Mouse (Mus musculus) erythroblast, embryonic 14.5 days (primary cell): Measurements from ENCODE around the gene Fer1l5. TPM values are rescaled to one million over a fixed set of nuclear protein-coding genes. Genes with fewer than 3 reads are reported as not detected.

Experiments used
- H3K27me3 ChIP-seq: 2 replicates; pipeline ENCODE4 v1.6.1; 2012; ENCODE audit warnings: inconsistent platforms; ENCODE audit not compliant: control insufficient read depth
- H3K36me3 ChIP-seq: 2 replicates; pipeline ENCODE4 v1.6.1; 2012; ENCODE audit warnings: mild to moderate bottlenecking, inconsistent platforms; ENCODE audit not compliant: control insufficient read depth
- H3K4me1 ChIP-seq: 2 replicates; pipeline ENCODE4 v1.6.1; 2012; ENCODE audit warnings: inconsistent platforms; ENCODE audit not compliant: control insufficient read depth
- H3K4me3 ChIP-seq: replicated peaks from 2 replicates; pipeline ENCODE3; 2012; ENCODE audit warnings: moderate library complexity, mild to moderate bottlenecking, inconsistent platforms
- H3K9me3 ChIP-seq: 2 replicates; pipeline ENCODE4 v1.6.1; 2012; ENCODE audit warnings: low read length, inconsistent platforms, mixed read lengths; ENCODE audit not compliant: control insufficient read depth
- GATA1 ChIP-seq: IDR thresholded peaks from 2 replicates; pipeline ENCODE4 v1.6.1; 2012; ENCODE audit warnings: low read length, inconsistent platforms, mixed read lengths
- TAL1 ChIP-seq: IDR thresholded peaks from 3 replicates; pipeline ENCODE4 v1.6.1; 2012; ENCODE audit warnings: low read length, inconsistent platforms, mixed read lengths
- polyA plus RNA-seq: library from polyadenylated mRNA; stranded (reverse); fragments of >175 nt; gene quantifications from 2 replicates; pipeline ENCODE4 v1.2.3, GENCODE M21; 2012

Gene Fer1l5
- polyA plus RNA-seq, result not detected in 2 replicates

DNA sequence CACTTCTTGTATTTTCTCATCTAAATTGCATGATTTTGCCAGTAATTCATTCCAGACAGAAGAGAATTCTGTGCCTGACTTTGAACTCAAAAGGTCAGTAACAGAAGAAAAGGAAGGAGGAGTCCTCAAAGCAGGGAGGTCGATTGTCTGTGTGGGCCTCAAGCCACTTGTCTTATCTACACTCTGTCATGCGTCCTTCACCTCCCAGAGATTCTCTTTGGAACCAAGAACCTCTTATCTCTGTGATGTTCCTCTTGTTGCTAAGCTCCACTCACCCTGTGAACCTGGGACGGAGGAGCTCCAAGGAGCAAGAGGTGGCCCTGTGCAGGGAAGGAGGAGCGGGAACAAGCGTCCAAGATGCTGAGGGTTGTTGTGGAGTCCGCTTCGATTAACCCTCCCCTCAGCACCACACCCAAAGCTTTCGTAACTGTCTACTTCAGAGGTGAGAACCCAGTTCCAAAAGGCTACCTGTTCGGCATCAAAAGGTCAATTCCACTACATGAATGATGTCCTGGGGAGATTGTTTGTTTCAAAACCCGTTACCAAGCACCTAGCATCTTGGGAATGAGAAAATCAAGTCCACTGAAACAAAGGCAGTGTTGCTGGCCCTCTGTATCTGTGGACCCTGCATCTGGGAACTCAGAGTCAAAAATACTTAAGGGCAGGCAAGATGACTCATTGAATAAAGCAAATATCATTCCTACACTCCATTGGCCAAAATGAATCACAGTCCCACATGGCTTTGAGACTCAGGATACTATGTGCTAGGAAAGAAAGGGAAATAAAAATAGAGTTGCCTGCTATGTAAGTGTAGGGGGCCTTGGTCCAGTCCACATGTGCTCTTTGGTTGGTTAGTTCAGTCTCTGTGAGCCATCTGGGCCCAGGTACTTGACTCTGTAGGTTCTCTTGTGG is at the start of gene Fer1l5:
Fer1l5 (plus strand) TSS at position 358 of the 912 bp plus-strand sequence.
- Histone ChIP-seq H3K27me3 (peaks cover 28% of the 10 kb centered on the region), H3K9me3 (no peaks in the 10 kb centered on the region), H3K36me3 (peaks cover 7% of the 10 kb centered on the region), H3K4me1 (peaks cover 25% of the 10 kb centered on the region), H3K4me3 (no peak within 1 kb of the TSS)
- TF ChIP-seq TAL1 (no peak), GATA1 (no peak)

DNA sequence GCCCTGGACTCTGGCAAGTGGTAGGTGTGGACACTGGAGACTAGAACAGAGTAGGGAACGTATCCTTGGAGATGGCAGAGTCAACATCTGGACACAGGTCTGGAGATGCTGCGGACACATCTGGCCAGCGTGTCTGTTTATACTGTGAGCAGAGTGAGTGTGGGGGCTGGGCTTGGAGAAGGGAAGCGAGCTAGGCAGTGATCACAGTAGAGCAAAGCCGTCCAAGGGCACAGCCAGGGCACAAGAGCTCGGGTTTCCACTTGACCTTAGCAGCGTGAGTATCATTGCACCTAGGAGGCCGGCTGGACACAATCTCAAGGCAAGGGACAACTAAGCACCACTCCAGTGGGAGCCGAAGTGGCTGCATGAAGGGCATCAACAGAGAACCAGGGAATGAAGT is 49.0 kb upstream of the Fer1l5 start:
- Histone ChIP-seq H3K36me3 (no peaks in the 10 kb centered on the region), H3K4me1 (no peaks in the 10 kb centered on the region), H3K9me3 (no peaks in the 10 kb centered on the region), H3K4me3 (no peak overlapping the region), H3K27me3 (no peaks in the 10 kb centered on the region)
- TF ChIP-seq TAL1, result no peak
- no peak for TF ChIP-seq GATA1

DNA sequence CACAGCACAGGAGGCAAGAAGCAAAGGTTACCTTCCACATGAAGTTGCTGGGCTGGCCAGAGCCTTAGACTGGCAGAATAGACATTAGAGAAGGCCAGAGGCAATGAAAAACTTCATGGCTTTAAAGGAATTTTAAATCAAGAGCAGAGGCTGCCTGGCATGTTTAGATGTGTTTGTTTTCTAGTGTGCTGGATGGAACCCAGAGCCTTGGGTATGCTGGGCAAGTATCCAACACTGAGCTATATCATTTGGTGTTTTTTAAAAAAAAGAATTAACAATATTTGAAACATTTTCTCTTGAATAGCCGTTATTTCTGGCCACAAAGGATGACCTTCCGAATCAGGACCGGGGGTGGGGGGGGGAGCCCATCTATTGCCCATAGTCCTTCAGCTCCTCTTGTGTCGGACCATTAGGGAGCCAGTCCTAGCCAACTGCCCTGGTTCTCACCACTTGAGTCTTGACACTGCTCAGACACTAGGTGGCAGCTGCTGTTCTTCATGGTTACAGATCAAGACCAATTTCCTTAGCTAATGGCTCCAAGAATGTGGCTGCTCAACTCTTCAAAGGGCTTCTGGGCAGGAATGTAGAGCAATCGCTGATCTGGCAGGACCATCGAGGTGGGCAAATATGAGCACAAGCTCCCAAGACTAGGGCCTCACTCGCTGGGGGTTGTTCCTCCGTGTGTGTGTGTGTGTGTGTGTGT is 48.2 kb upstream of the Fer1l5 start:
- TF ChIP-seq GATA1 (no peak), TAL1 (no peak)
- no peaks in the 10 kb centered on the region for H3K36me3 ChIP-seq
- no peaks in the 10 kb centered on the region for H3K4me1 ChIP-seq
- no peak overlapping the region for H3K4me3 ChIP-seq
- H3K27me3 ChIP-seq, result no peaks in the 10 kb centered on the region
- H3K9me3 ChIP-seq, result no peaks in the 10 kb centered on the region

GRCm38 (mm10) chr1:36325900-36326321 is 46.2 kb upstream of the Fer1l5 start:
- no peaks in the 10 kb centered on the region for H3K4me1 ChIP-seq
- H3K36me3 ChIP-seq, result no peaks in the 10 kb centered on the region
- no peaks in the 10 kb centered on the region for H3K27me3 ChIP-seq
- H3K4me3 ChIP-seq, result no peak overlapping the region
- no peak for TF ChIP-seq TAL1
- TF ChIP-seq GATA1, result no peak
- H3K9me3 ChIP-seq, result no peaks in the 10 kb centered on the region

GRCm38 (mm10) chr1:36326815-36327214 is 45.3 kb upstream of the Fer1l5 start:
- no peaks in the 10 kb centered on the region for H3K4me1 ChIP-seq
- TF ChIP-seq TAL1 (no peak), GATA1 (no peak)
- no peaks in the 10 kb centered on the region for H3K9me3 ChIP-seq
- H3K4me3 ChIP-seq, result no peak overlapping the region
- no peaks in the 10 kb centered on the region for H3K36me3 ChIP-seq
- no peaks in the 10 kb centered on the region for H3K27me3 ChIP-seq

DNA sequence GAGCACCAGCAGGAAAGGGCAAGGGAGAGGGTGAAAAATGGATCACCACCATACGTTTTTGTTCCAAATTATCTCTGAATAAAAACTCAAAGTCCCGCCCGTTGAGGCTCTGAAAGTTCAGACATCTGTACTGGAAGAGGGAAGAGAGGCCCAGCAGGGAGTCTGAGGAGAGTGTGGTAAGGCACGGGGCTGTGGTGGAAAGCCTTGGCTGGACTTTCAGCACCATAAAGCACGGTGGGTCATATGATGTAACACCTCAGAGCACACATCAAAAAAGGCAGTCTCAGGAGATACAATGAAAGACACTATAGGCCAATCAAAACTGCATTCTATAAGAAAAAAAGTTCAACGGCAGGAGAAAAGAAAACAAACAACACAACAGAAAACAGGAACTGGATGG is 40.3 kb upstream of the Fer1l5 start:
- Histone ChIP-seq H3K4me3 (no peak overlapping the region), H3K9me3 (no peaks in the 10 kb centered on the region), H3K36me3 (peaks cover 23% of the 10 kb centered on the region), H3K27me3 (no peaks in the 10 kb centered on the region), H3K4me1 (no peaks in the 10 kb centered on the region)
- no peak for TF ChIP-seq GATA1
- no peak for TF ChIP-seq TAL1

DNA sequence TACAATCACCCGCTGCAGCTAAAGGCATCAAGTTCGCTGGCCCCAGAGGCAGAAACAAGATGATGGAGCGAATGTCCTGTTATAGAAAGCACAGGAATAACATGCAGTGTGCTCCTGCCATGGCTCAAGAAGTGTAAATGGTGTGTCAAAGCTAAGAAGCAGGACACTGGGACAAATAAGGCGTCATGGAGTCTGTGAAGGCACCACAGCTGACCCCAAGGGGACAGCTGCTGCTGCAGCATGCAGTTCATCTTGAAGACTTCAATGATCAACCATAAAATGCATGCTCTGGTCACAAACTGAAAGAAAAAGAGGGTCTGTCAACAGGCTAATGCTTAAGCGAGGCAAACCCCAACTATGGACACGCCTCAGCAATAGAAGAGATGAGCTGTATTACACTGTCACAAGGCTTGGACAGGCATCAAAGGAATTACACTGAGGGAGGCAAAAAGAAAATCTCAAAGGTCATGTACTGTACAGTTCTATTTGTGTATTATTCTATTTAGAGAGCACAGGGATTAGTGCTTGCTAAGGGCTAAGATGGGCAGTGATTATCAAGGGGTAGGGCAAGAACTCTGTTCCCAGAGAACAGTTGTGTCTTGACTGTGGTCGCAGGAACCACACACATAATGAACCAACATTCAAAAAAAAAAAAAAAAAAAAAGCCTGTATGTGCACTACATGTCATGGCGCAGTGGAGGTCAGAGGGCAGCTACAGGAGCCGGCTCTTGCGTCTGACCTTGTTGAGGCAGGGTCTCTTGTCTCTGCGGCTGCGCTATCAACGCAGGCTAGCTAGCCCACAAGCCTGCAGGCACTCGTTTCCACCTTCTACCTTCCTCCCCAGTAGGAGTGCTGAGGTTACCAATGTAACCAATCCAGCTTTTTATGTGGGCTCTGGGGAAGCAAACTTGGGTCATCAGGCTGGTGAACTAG is 38.9 kb upstream of the Fer1l5 start:
- H3K4me1 ChIP-seq, result no peaks in the 10 kb centered on the region
- no peak overlapping the region for H3K4me3 ChIP-seq
- no peaks in the 10 kb centered on the region for H3K9me3 ChIP-seq
- H3K36me3 ChIP-seq, result peaks cover 38% of the 10 kb centered on the region
- H3K27me3 ChIP-seq, result no peaks in the 10 kb centered on the region
- TF ChIP-seq TAL1 (no peak), GATA1 (no peak)

- TF ChIP-seq GATA1 (no peak), TAL1 (no peak)
- Histone ChIP-seq H3K4me1 (no peaks in the 10 kb centered on the region), H3K27me3 (no peaks in the 10 kb centered on the region), H3K36me3 (peaks cover 98% of the 10 kb centered on the region), H3K4me3 (no peak overlapping the region), H3K9me3 (no peaks in the 10 kb centered on the region)
Measured at GRCm38 (mm10) chr1:36342547-36342946, 29.5 kb upstream of the Fer1l5 start.
